Mouse (Mus musculus) hindbrain, embryonic 12.5 days (tissue): ENCODE measurements at regions not wholly inside any gene's neighbourhood (a gene's known extent, or its start where the extent isn't known, plus 50 kb on each side); places are given as distances from the start of the nearest gene placed in this dataset.
A peak's percentile ranks its signal among the peaks of the same experiment; 100 is the strongest.
"Not testable (repeated sequence)": the region's sequence is repeated elsewhere in the genome, so short reads cannot be mapped to it uniquely, and the experiment has no call there.

Experiments used
- ATAC-seq: fragments of 200-750 bp; cut with Nextera tagmentation; 2 replicates; pipeline ENCODE4 v1.8.0; 2017; ENCODE audit warnings: moderate TSS enrichment; ENCODE audit not compliant: low FRiP score
- H3K27ac ChIP-seq: fragments of 300-500 bp; sonication (generic); 2 replicates; pipeline ENCODE4 v1.5.1; 2016; ENCODE audit warnings: mild to moderate bottlenecking
- H3K27me3 ChIP-seq: fragments of 300-500 bp; sonication (generic); 2 replicates; pipeline ENCODE4 v1.6.1; 2016; ENCODE audit warnings: mild to moderate bottlenecking
- H3K36me3 ChIP-seq: fragments of 300-500 bp; sonication (generic); 2 replicates; pipeline ENCODE4 v1.6.1; 2016; ENCODE audit warnings: mild to moderate bottlenecking
- H3K4me1 ChIP-seq: fragments of 300-500 bp; sonication (generic); 2 replicates; pipeline ENCODE4 v1.6.1; 2016
- H3K4me2 ChIP-seq: fragments of 300-500 bp; sonication (generic); replicated peaks from 2 replicates; pipeline ENCODE4 v1.6.1; 2016; ENCODE audit warnings: mild to moderate bottlenecking
- H3K4me3 ChIP-seq: fragments of 300-500 bp; sonication (generic); 2 replicates; pipeline ENCODE4 v1.5.1; 2016; ENCODE audit warnings: mild to moderate bottlenecking
- H3K9ac ChIP-seq: fragments of 300-500 bp; sonication (generic); 2 replicates; pipeline ENCODE4 v1.6.1; 2016; ENCODE audit warnings: mild to moderate bottlenecking, moderate library complexity
- H3K9me3 ChIP-seq: fragments of 300-500 bp; sonication (generic); replicated peaks from 2 replicates; pipeline ENCODE4 v1.6.1; 2016; ENCODE audit warnings: mild to moderate bottlenecking
- WGBS: fragments of 180-500 bp; shearing (Covaris S2); methylation state at CpG from one replicate; pipeline ENCODE4 v1.1.7; 2016; 5-methylcytosine and 5-hydroxymethylcytosine counted together

DNA sequence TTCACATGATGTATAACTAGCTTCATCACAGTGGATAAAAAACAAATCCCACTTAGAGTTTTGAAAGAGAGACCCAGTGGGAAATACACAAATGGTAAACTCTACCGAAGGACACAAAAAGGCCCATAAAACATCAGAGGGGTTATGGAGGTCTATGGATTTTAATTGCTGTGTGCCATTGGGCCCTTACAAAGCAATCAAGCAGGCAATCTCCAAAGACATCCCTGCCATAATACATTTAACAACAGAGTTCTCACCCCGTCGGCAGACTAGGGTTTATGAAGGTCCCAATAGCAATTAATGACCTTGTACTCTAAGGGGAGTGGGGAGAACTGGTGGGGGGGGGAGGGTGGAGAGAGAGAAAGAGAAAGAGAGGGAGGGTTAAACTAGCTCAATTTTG lies 448.0 kb downstream of the Anxa1 start:
- no peaks in the 10 kb centered on the region for H3K36me3 ChIP-seq
- no peaks in the 10 kb centered on the region for H3K9me3 ChIP-seq
- H3K27me3 ChIP-seq = no peaks in the 10 kb centered on the region
- ATAC-seq = no peak
- no peak overlapping the region for H3K9ac ChIP-seq
- no peak overlapping the region for H3K27ac ChIP-seq
- H3K4me1 ChIP-seq = no peaks in the 10 kb centered on the region
- no peak overlapping the region for H3K4me2 ChIP-seq
- 80% methylated on average over 3 of the region's 3 CpGs for WGBS
- H3K4me3 ChIP-seq = no peak overlapping the region

DNA sequence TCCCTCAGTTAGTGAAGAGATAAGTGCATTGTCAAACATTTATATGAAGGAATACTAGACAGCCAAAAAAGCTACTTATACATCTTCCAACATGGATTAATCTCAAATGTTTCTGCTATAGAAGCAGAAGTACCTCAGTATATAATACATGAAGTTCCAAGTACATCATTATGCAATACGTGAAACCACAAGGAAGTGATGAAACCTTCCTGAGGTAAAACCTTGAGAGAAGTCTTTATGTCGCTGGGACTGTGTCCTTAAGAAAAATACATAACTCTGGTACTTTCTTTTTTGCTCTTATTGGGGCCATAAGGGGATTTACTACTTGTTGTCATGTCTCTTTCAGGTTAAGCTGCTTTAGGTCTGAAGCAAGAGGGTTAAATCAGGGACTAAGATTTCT lies 469.6 kb downstream of the Anxa1 start:
- no peak for ATAC-seq
- Histone ChIP-seq H3K36me3 (no peaks in the 10 kb centered on the region), H3K4me3 (no peak overlapping the region), H3K27me3 (no peaks in the 10 kb centered on the region), H3K4me1 (no peaks in the 10 kb centered on the region), H3K9ac (no peak overlapping the region), H3K27ac (no peak overlapping the region), H3K9me3 (no peaks in the 10 kb centered on the region), H3K4me2 (no peak overlapping the region)
- WGBS = 83% methylated on average over 2 of the region's 2 CpGs

DNA sequence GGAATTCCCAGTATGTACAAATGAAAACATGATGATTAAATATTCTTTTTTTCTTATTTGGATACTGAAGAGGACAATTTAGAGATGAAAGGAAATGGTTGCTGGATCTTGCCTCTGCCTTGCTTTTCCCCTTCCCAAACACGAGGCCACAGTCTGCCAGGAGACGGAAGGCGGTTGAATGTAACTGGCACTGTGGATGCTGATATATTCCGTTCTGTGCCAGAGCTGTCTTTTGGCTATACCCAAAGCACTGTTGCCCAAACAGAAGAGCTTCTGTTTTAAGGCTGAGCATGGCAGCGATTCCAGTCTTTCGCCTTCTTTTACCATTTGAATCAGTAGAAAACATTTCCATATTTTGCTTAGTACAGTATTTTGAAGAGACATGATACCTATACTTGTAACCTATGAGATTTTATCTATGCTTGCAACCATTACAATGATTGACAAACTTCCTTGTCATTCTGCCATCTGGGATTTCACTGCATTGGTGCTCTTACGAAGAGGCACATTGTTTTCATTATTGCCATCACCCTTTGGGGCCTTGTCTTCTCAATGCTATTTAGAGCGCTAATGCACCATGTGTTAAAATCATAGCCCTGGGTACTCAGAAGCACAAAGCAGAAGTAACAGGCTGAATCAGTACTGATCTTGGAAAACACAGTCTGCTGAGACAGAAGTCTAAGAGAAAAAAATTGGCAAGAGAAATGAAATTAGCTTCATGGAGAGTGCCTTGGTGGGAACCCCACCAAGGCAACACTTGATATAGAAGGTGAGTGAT lies 504.6 kb downstream of the Anxa1 start:
- H3K9me3 ChIP-seq = no peaks in the 10 kb centered on the region
- no peak overlapping the region for H3K9ac ChIP-seq
- no peak overlapping the region for H3K4me2 ChIP-seq
- no peaks in the 10 kb centered on the region for H3K36me3 ChIP-seq
- H3K4me3 ChIP-seq = no peak overlapping the region
- ATAC-seq = no peak
- H3K27ac ChIP-seq = no peak overlapping the region
- WGBS = 78% methylated on average over 8 of the region's 8 CpGs
- H3K27me3 ChIP-seq = no peaks in the 10 kb centered on the region
- no peaks in the 10 kb centered on the region for H3K4me1 ChIP-seq

DNA sequence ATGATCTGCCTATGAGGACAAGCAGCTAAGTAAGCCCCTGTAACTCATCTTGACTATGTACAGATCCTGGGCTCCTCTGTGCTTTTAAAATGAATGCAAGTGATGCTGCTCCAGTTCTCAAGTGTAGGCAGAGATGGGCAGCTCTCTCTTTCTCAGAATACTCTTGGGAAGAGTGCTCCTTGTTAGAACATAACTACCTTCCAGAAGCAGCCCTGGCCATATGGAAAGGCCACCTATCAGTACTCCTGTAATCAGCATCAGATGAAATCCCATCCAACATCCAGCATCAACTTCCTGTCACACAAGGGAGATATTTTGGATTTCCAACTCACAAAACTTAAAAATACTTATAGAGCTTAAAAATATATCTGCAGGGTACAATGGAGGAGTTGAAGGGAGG lies 509.8 kb downstream of the Anxa1 start:
- H3K36me3 ChIP-seq = no peaks in the 10 kb centered on the region

GRCm38 (mm10) chr19:19848152-19848551 lies 542.6 kb downstream of the Anxa1 start:
- no peak overlapping the region for H3K27ac ChIP-seq
- H3K36me3 ChIP-seq = no peaks in the 10 kb centered on the region
- WGBS = 73% methylated on average over 4 of the region's 4 CpGs
- no peak overlapping the region for H3K4me3 ChIP-seq
- H3K9me3 ChIP-seq = no peaks in the 10 kb centered on the region
- no peaks in the 10 kb centered on the region for H3K4me1 ChIP-seq
- no peaks in the 10 kb centered on the region for H3K27me3 ChIP-seq
- H3K4me2 ChIP-seq = no peak overlapping the region
- ATAC-seq = no peak
- no peak overlapping the region for H3K9ac ChIP-seq

More for the DNA sequence above, 509.8 kb downstream of the Anxa1 start:
- Histone ChIP-seq H3K4me3 (no peak overlapping the region), H3K27ac (no peak overlapping the region), H3K9me3 (no peaks in the 10 kb centered on the region), H3K9ac (no peak overlapping the region), H3K4me1 (no peaks in the 10 kb centered on the region), H3K27me3 (no peaks in the 10 kb centered on the region), H3K4me2 (no peak overlapping the region)
- ATAC-seq = no peak

GRCm38 (mm10) chr19:19807992-19808391 lies 582.8 kb downstream of the Anxa1 start:
- H3K4me1 ChIP-seq = no peaks in the 10 kb centered on the region
- no peak overlapping the region for H3K4me3 ChIP-seq
- no peaks in the 10 kb centered on the region for H3K9me3 ChIP-seq
- no peaks in the 10 kb centered on the region for H3K27me3 ChIP-seq
- no peak overlapping the region for H3K27ac ChIP-seq
- no peaks in the 10 kb centered on the region for H3K36me3 ChIP-seq
- H3K9ac ChIP-seq = no peak overlapping the region
- no peak overlapping the region for H3K4me2 ChIP-seq
- 91% methylated on average over 1 of the region's 1 CpGs for WGBS
- ATAC-seq = no peak

DNA sequence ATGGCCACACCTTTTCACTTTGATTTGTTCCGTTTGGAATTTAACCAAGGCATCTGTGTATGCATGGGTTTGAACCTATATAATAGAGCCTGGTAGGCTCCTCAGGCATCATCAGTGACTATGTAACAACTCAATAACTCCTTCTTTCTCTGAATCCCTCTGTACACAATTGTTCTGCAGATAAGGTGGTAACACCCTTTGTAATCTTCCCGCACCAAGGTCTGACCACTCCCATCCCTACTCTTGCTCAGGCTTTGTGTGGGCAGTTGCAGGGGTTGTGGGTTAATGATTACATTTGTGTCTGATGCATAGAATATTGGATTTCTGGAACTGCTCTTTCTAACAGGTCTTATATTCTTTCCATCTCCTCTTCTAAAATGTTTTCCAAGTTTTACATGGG lies 596.9 kb downstream of the Anxa1 start:
- no peaks in the 10 kb centered on the region for H3K36me3 ChIP-seq
- H3K27me3 ChIP-seq = no peaks in the 10 kb centered on the region
- H3K27ac ChIP-seq = no peak overlapping the region
- no peak overlapping the region for H3K9ac ChIP-seq
- no peaks in the 10 kb centered on the region for H3K4me1 ChIP-seq
- no peak overlapping the region for H3K4me2 ChIP-seq
- no peak overlapping the region for H3K4me3 ChIP-seq
- 72% methylated on average over 2 of the region's 2 CpGs for WGBS
- H3K9me3 ChIP-seq = no peaks in the 10 kb centered on the region
- ATAC-seq = no peak

DNA sequence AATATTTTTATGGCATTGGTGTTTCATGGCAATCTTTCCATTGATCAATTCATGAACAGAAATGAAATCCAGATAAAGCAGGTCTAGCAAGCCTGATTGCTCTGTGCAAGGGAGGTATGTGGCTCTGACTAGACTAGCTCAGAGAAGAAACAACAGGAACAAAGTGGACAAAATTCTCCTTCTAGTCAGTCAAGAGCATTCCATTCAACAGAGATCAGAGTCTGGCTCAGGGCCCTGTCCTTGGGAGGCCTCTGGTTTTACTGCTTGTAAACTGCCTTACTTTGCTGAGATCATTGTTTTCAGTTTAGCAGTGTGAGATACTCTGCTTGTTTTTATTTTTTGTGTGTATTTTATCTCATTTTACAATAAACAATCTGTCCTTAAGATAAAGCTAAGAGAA lies 607.2 kb downstream of the Anxa1 start:
- Histone ChIP-seq H3K4me2 (no peak overlapping the region), H3K36me3 (no peaks in the 10 kb centered on the region), H3K27ac (no peak overlapping the region), H3K27me3 (no peaks in the 10 kb centered on the region), H3K9ac (no peak overlapping the region), H3K4me3 (no peak overlapping the region), H3K9me3 (no peaks in the 10 kb centered on the region), H3K4me1 (no peaks in the 10 kb centered on the region)
- no peak for ATAC-seq

GRCm38 (mm10) chr19:19777891-19778290 lies 612.9 kb downstream of the Anxa1 start:
- no peak overlapping the region for H3K4me3 ChIP-seq
- no peaks in the 10 kb centered on the region for H3K4me1 ChIP-seq
- no peak overlapping the region for H3K4me2 ChIP-seq
- H3K27me3 ChIP-seq = no peaks in the 10 kb centered on the region
- H3K9me3 ChIP-seq = no peaks in the 10 kb centered on the region
- no peak overlapping the region for H3K27ac ChIP-seq
- no peak overlapping the region for H3K9ac ChIP-seq
- H3K36me3 ChIP-seq = no peaks in the 10 kb centered on the region
- ATAC-seq = no peak
- 72% methylated on average over 4 of the region's 4 CpGs for WGBS

- no peaks in the 10 kb centered on the region for H3K9me3 ChIP-seq
- 49% methylated on average over 1 of the region's 1 CpGs for WGBS
- H3K4me2 ChIP-seq = no peak overlapping the region
- no peaks in the 10 kb centered on the region for H3K36me3 ChIP-seq
- ATAC-seq = no peak
- H3K27ac ChIP-seq = no peak overlapping the region
- H3K9ac ChIP-seq = no peak overlapping the region
- no peaks in the 10 kb centered on the region for H3K4me1 ChIP-seq
- H3K4me3 ChIP-seq = no peak overlapping the region
- no peaks in the 10 kb centered on the region for H3K27me3 ChIP-seq
These were observed 619.8 kb downstream of the Anxa1 start for GRCm38 (mm10) chr19:19770990-19771389.

DNA sequence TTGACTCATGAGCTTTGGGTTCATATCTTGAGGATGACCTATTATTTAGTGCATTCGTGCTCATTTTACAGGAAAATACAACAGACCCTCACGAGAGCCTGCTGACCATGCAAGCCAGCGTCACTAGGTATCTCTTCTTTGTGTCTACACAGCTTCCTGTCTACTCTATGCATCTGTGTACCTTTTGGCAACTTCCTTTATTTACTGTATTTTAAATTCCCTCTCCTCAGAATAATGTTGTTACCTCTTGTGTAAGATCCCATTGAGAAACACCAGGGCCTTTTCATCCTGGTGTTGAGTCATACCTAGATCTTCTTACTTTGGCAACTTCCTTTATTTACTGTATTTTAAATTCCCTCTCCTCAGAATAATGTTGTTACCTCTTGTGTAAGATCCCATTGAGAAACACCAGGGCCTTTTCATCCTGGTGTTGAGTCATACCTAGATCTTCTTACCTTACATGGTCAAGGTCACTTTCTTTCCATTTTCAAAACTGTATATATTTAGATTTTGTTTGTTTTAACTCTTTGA lies 639.1 kb upstream of the Rorb start:
- not testable (repeated sequence) for H3K27ac ChIP-seq, H3K4me3 ChIP-seq, H3K4me2 ChIP-seq, H3K9ac ChIP-seq, H3K9me3 ChIP-seq, ATAC-seq, H3K27me3 ChIP-seq, H3K36me3 ChIP-seq, H3K4me1 ChIP-seq
- 94% methylated on average over 3 of the region's 3 CpGs for WGBS

DNA sequence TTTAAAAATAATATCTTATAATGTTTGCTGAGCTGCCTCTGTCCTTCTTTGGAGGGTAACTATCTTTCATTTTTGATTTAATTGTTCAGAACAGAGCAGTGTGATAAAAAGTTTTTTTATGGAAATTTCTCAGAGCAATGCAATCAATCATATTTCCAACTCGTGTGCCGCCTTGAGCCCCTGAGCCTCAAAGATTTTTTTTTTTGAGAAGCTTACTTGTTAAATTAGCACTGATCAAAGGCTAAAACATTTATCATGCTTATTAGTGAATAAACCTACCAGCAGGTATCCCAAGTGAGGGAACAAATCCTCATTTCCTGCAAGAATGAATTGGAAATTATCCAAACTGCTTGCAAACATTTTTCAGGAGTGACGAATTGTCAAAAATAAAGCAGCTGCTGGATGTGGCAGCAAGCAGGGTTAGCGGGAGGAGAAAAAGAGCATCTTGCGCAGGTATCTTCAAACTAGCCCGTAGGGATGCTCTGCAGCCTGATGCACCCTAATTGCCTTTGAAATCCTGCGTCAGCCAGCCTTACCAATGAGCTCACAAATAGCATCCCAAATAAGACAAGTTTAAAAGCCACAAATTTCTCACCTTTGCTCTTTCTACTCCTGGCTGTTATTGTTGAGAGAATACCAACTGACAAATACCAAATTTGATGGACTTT lies 637.0 kb upstream of the Rorb start:
- no peak for ATAC-seq
- WGBS = 81% methylated on average over 7 of the region's 7 CpGs
- Histone ChIP-seq H3K36me3 (no peaks in the 10 kb centered on the region), H3K4me2 (no peak overlapping the region), H3K27ac (no peak overlapping the region), H3K4me3 (no peak overlapping the region), H3K9ac (no peak overlapping the region), H3K4me1 (no peaks in the 10 kb centered on the region), H3K27me3 (no peaks in the 10 kb centered on the region), H3K9me3 (no peaks in the 10 kb centered on the region)

GRCm38 (mm10) chr19:19719939-19720338 lies 608.9 kb upstream of the Rorb start:
- Histone ChIP-seq H3K36me3 (no peaks in the 10 kb centered on the region), H3K27me3 (no peaks in the 10 kb centered on the region), H3K9ac (no peak overlapping the region), H3K27ac (no peak overlapping the region), H3K4me2 (no peak overlapping the region), H3K4me3 (no peak overlapping the region), H3K9me3 (no peaks in the 10 kb centered on the region), H3K4me1 (no peaks in the 10 kb centered on the region)
- WGBS = 56% methylated on average over 4 of the region's 4 CpGs
- ATAC-seq = 0 out of 2 replicates have a peak, but pooled peaks have one; percentile 29
